Comparison of ENCODE assay signal across 24 mouse cellular contexts in genomic region chr4:22986763-22987468, GRCm38 (mm10).
DNase-seq lines count a peak whose midpoint lies in the region; ATAC-seq lines count a peak whose summit lies in the region.
"Had no signal": no experiment of that assay in that cellular context is flagged by ENCODE, and none has a peak within 500 bp of the region (broad histone marks: within the 10 kb centered on the region; RNA-seq: fewer than 3 reads in every experiment).

No protein-coding gene starts in this region.

- H3K9me3 ChIP-seq in kidney, embryonic 14.5 days (ENCODE audit: control insufficient read depth, low read length): no peaks in the 10 kb centered on the region
- no peaks in the 10 kb centered on the region for H3K9me3 ChIP-seq in embryonic facial prominence, embryonic 14.5 days (ENCODE audit: control insufficient read depth, low read length)
- no peaks in the 10 kb centered on the region for H3K9me3 ChIP-seq in neural tube, embryonic 11.5 days (ENCODE audit: control insufficient read depth, low read length)
- H3K9me3 ChIP-seq: embryonic facial prominence, embryonic 12.5 days; midbrain, embryonic 10.5 days had no signal

- no peak overlapping the region for H3K27ac ChIP-seq in kidney, embryonic 14.5 days (ENCODE audit: low read depth, low read length)
- no peak overlapping the region for H3K27ac ChIP-seq in embryonic facial prominence, embryonic 14.5 days (replicated peaks; ENCODE audit: low read depth, low read length)
- no peak overlapping the region for H3K27ac ChIP-seq in neural tube, embryonic 11.5 days (ENCODE audit: low read depth, low read length)
- H3K27ac ChIP-seq: embryonic facial prominence, embryonic 12.5 days; hindbrain, embryonic 14.5 days; macrophage; midbrain, embryonic 10.5 days; stomach, postnatal 0 days had no signal

- DNase-seq in kidney, postnatal 36 days: no peak
- peak; percentile 56 for DNase-seq in embryo, embryonic 10.5 days (ENCODE audit: low spot score)
- DNase-seq in embryonic facial prominence, embryonic 14.5 days (ENCODE audit: low spot score): peak; percentile 2
- no peak for DNase-seq in neural tube, embryonic 11.5 days (ENCODE audit: low spot score)
- no peak for DNase-seq in adrenal gland, postnatal 25 days
- DNase-seq in left cerebral cortex, adult 8-10 months (ENCODE audit: low spot score in 2 of 2): no peak
- DNase-seq: adrenal gland, postnatal 10 days; cerebellum, adult 2 months; cerebellum, postnatal 25 days; gastrocnemius, postnatal 25 days; heart, adult 18-20 months; kidney, adult 18-20 months; kidney, postnatal 25 days had no signal

- 14% methylated on average over 4 of the region's 4 CpGs for WGBS in kidney, embryonic 14.5 days
- 31% methylated on average over 4 of the region's 4 CpGs for WGBS in embryonic facial prominence, embryonic 14.5 days
- 15% methylated on average over 4 of the region's 4 CpGs for WGBS in neural tube, embryonic 11.5 days

- no peak overlapping the region for H3K4me2 ChIP-seq in kidney, embryonic 14.5 days (replicated peaks; ENCODE audit: low read depth, low read length)
- H3K4me2 ChIP-seq in embryonic facial prominence, embryonic 14.5 days (ENCODE audit: low read depth, low read length): no peak overlapping the region
- H3K4me2 ChIP-seq in neural tube, embryonic 11.5 days (ENCODE audit: low read depth): no peak overlapping the region
- H3K4me2 ChIP-seq: embryonic facial prominence, embryonic 12.5 days; hindbrain, embryonic 14.5 days had no signal

- no peaks in the 10 kb centered on the region for H3K4me1 ChIP-seq in kidney, embryonic 14.5 days (ENCODE audit: control insufficient read depth, insufficient read depth, low read length)
- no peaks in the 10 kb centered on the region for H3K4me1 ChIP-seq in embryonic facial prominence, embryonic 14.5 days (ENCODE audit: control insufficient read depth, insufficient read depth, low read length)
- H3K4me1 ChIP-seq in neural tube, embryonic 11.5 days (ENCODE audit: control insufficient read depth, insufficient read depth, low read length): no peaks in the 10 kb centered on the region
- H3K4me1 ChIP-seq: embryonic facial prominence, embryonic 12.5 days had no signal

- no peaks in the 10 kb centered on the region for H3K27me3 ChIP-seq in kidney, embryonic 14.5 days (ENCODE audit: control insufficient read depth, insufficient read depth, low read length)
- H3K27me3 ChIP-seq in embryonic facial prominence, embryonic 14.5 days (replicated peaks; ENCODE audit: control insufficient read depth, insufficient read depth, low read length): no peaks in the 10 kb centered on the region
- H3K27me3 ChIP-seq in neural tube, embryonic 11.5 days (ENCODE audit: control insufficient read depth, insufficient read depth, low read length): no peaks in the 10 kb centered on the region
- H3K27me3 ChIP-seq: embryonic facial prominence, embryonic 12.5 days had no signal

- H3K36me3 ChIP-seq in kidney, embryonic 14.5 days (ENCODE audit: control insufficient read depth, insufficient read depth, low read length): no peaks in the 10 kb centered on the region
- H3K36me3 ChIP-seq in embryonic facial prominence, embryonic 14.5 days (ENCODE audit: control insufficient read depth, insufficient read depth, low read length): no peaks in the 10 kb centered on the region
- no peaks in the 10 kb centered on the region for H3K36me3 ChIP-seq in neural tube, embryonic 11.5 days (ENCODE audit: control insufficient read depth, insufficient read depth, low read length)
- H3K36me3 ChIP-seq: embryonic facial prominence, embryonic 12.5 days; midbrain, embryonic 10.5 days had no signal

- ATAC-seq in kidney, embryonic 14.5 days (ENCODE audit: low FRiP score, low TSS enrichment): 0 out of 2 replicates have a peak, but pooled peaks have one; percentile 28
- ATAC-seq in embryonic facial prominence, embryonic 14.5 days (ENCODE audit: low read depth): no peak; the same call in 1 of the 2 replicates
- peak; percentile 83 for ATAC-seq in neural tube, embryonic 11.5 days (ENCODE audit: insufficient read depth, low FRiP score, low TSS enrichment)
- ATAC-seq in erythroid progenitor cell, adult 5-6 weeks (replicated peaks; ENCODE audit: low FRiP score, poor library complexity, severe bottlenecking): no peak
- ATAC-seq: forebrain, embryonic 16.5 days; inflammation-experienced regulatory T-cells, adult 6 months; lung, postnatal 0 days had no signal

- H3K9ac ChIP-seq in kidney, embryonic 14.5 days (ENCODE audit: low read depth, low read length): no peak overlapping the region
- H3K9ac ChIP-seq in embryonic facial prominence, embryonic 14.5 days (ENCODE audit: low read depth, low read length): no peak overlapping the region
- no peak overlapping the region for H3K9ac ChIP-seq in neural tube, embryonic 11.5 days (ENCODE audit: low read length)
- H3K9ac ChIP-seq: embryonic facial prominence, embryonic 12.5 days; hindbrain, embryonic 14.5 days had no signal

- no peak overlapping the region for H3K4me3 ChIP-seq in kidney, embryonic 14.5 days (ENCODE audit: low read length)
- H3K4me3 ChIP-seq in embryonic facial prominence, embryonic 14.5 days (ENCODE audit: low read depth, low read length): no peak overlapping the region
- H3K4me3 ChIP-seq in neural tube, embryonic 11.5 days (ENCODE audit: low read depth, low read length): no peak overlapping the region
- H3K4me3 ChIP-seq: embryonic facial prominence, embryonic 12.5 days; erythroblast, embryonic 14.5 days; midbrain, embryonic 10.5 days had no signal

Comparison
In these comparisons a context has a peak if more than half of its experiments do, and no peak if none do; other contexts are left out.
1. ATAC-seq: peak in kidney, embryonic 14.5 days (single experiment) and neural tube, embryonic 11.5 days (single experiment); none in embryonic facial prominence, embryonic 14.5 days (single experiment) and erythroid progenitor cell, adult 5-6 weeks (single experiment).
2. DNase-seq: peak in embryo, embryonic 10.5 days (single experiment) and embryonic facial prominence, embryonic 14.5 days (single experiment); none in kidney, postnatal 36 days (0 of 2), neural tube, embryonic 11.5 days (single experiment), adrenal gland, postnatal 25 days (single experiment) and left cerebral cortex, adult 8-10 months (0 of 2).